Mouse (Mus musculus): ENCODE measurements around the gene Rnf133. TPM values are rescaled to one million over a fixed set of nuclear protein-coding genes. Genes with fewer than 3 reads are reported as not detected.

Gene Rnf133
- polyA plus RNA-seq (2014; fragmentation: Nextera tagmentation; extraction: Ambion mirVana), result not detected in 2 replicates

DNA sequence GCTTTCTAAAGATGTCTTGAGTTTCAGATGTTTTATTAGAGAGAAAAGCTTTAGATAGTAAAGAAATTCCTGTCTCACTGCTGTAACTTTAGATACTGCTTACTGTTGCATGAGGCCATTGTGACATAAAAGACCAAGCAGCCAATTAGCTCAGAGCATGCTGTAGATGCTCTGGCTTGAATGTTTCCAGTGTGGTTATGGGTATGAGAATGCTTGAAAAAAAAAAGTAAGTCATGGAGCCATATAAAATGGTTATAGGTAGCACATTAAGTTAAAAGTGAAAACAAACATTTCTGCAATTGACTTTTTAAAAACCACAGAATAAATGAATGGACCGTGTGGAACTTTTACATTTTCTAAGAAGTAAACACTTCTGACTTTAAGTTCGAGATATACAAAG is at the start of gene Rnf133:
Gene Rnf133 (minus strand): TSS at position 101 of the 400 bp plus-strand sequence.
- no peak within 1 kb of the TSS for H3K4me2 ChIP-seq (ENCODE audit: low read depth)
- 90% methylated on average over 2 of the region's 2 CpGs for WGBS

DNA sequence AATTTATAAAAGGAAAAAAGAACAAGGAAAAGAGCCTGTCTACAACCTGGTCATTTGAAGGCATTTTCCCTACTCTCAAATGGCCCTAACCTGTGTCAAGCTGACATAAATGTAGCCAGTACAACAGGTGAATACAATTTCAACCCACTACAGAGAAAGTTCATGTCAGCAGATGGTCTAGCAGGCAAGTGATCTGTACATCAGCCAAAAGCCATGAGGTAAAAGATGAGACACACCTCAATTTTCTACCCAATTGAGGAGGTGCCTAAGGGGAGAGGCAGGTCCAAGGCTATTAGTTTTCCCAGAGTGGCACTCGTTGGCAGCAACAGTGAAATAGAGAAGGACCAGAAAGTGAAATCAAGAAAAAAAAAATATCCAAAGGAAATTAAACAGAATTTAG is 28.1 kb upstream of the Rnf133 start:
- no peaks in the 10 kb centered on the region for H3K36me3 ChIP-seq (ENCODE audit: control insufficient read depth, insufficient read depth, low read length)
- 72% methylated on average over 1 of the region's 1 CpGs for WGBS

More for the DNA sequence above, at the start of gene Rnf133:
- Histone ChIP-seq H3K9ac (ENCODE audit: low read length) (no peak within 1 kb of the TSS), H3K27me3 (ENCODE audit: control insufficient read depth, insufficient read depth, low read length) (no peaks in the 10 kb centered on the region), H3K4me3 (ENCODE audit: low read depth, low read length) (no peak within 1 kb of the TSS), H3K27ac (ENCODE audit: low read depth, low read length) (no peak within 1 kb of the TSS), H3K36me3 (ENCODE audit: control insufficient read depth, insufficient read depth, low read length) (no peaks in the 10 kb centered on the region), H3K9me3 (ENCODE audit: control insufficient read depth, low read length) (no peaks in the 10 kb centered on the region), H3K4me1 (ENCODE audit: control insufficient read depth, insufficient read depth, low read length) (no peaks in the 10 kb centered on the region)
- DNase-seq (ENCODE audit: low spot score) (no peak), ATAC-seq (ENCODE audit: insufficient read depth, low FRiP score, low TSS enrichment) (no peak)

DNA sequence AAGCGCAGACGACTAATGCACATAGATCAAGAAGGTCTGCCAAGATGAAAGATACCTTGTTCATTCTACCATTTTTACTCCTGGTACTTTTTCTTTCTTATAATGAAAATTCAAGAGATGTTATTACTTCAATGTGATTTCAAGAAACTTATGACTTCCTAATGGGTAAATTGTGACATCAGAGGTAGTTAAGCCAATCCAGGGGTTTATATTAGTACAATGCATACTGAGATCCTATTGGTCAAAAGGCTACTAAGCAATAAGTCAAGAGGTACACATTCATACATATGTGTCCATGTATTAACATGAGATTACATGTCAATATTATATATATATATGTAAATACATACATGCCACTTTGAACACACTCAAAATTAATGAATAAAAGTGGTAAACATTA is 4.9 kb upstream of the Rnf133 start, which contains the start of gene Rnf148:
Gene Rnf148 (minus strand): TSS at position 101 of the 400 bp plus-strand sequence.
- Histone ChIP-seq H3K9ac (ENCODE audit: low read length) (no peak within 1 kb of the TSS), H3K4me1 (ENCODE audit: control insufficient read depth, insufficient read depth, low read length) (no peaks in the 10 kb centered on the region), H3K4me3 (ENCODE audit: low read depth, low read length) (no peak within 1 kb of the TSS), H3K9me3 (ENCODE audit: control insufficient read depth, low read length) (no peaks in the 10 kb centered on the region), H3K36me3 (ENCODE audit: control insufficient read depth, insufficient read depth, low read length) (no peaks in the 10 kb centered on the region), H3K27me3 (ENCODE audit: control insufficient read depth, insufficient read depth, low read length) (no peaks in the 10 kb centered on the region), H3K27ac (ENCODE audit: low read depth, low read length) (no peak within 1 kb of the TSS), H3K4me2 (ENCODE audit: low read depth) (no peak within 1 kb of the TSS)
- ATAC-seq (ENCODE audit: insufficient read depth, low FRiP score, low TSS enrichment) (no peak), DNase-seq (ENCODE audit: low spot score) (no peak)
- WGBS, result 96% methylated on average over 2 of the region's 2 CpGs

More for the DNA sequence above, 28.1 kb upstream of the Rnf133 start:
- no peak overlapping the region for H3K4me3 ChIP-seq (ENCODE audit: low read depth, low read length)
- H3K27me3 ChIP-seq (ENCODE audit: control insufficient read depth, insufficient read depth, low read length), result no peaks in the 10 kb centered on the region
- no peaks in the 10 kb centered on the region for H3K9me3 ChIP-seq (ENCODE audit: control insufficient read depth, low read length)
- no peak for DNase-seq (ENCODE audit: low spot score)
- no peak for ATAC-seq (ENCODE audit: insufficient read depth, low FRiP score, low TSS enrichment)
- H3K9ac ChIP-seq (ENCODE audit: low read length), result no peak overlapping the region
- H3K4me2 ChIP-seq (ENCODE audit: low read depth), result no peak overlapping the region
- H3K27ac ChIP-seq (ENCODE audit: low read depth, low read length), result no peak overlapping the region
- H3K4me1 ChIP-seq (ENCODE audit: control insufficient read depth, insufficient read depth, low read length), result no peaks in the 10 kb centered on the region

DNA sequence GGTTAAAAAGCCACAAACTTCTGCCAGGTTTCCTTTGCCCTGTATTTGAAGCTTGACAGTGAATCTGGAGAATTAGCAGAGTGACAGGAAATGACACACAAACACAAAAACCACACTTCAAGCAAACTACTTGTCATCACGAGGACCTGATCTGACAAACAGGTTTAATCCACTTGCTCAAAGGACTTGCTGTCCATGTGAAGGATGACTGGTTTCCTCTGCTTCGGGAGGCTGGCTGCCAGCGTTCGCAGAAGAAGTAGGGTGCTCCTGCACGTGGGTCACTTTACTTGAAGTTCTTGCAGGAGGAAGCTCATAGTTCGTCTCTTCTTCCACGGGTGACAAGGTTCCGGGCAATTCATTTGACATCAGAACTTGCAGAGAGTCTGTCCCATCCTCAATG is 1.4 kb downstream of the Rnf133 start:
- Histone ChIP-seq H3K4me2 (ENCODE audit: low read depth) (no peak overlapping the region), H3K4me3 (ENCODE audit: low read depth, low read length) (no peak overlapping the region), H3K9ac (ENCODE audit: low read length) (no peak overlapping the region), H3K27me3 (ENCODE audit: control insufficient read depth, insufficient read depth, low read length) (no peaks in the 10 kb centered on the region), H3K27ac (ENCODE audit: low read depth, low read length) (no peak overlapping the region), H3K9me3 (ENCODE audit: control insufficient read depth, low read length) (no peaks in the 10 kb centered on the region), H3K36me3 (ENCODE audit: control insufficient read depth, insufficient read depth, low read length) (no peaks in the 10 kb centered on the region), H3K4me1 (ENCODE audit: control insufficient read depth, insufficient read depth, low read length) (no peaks in the 10 kb centered on the region)
- 88% methylated on average over 8 of the region's 8 CpGs for WGBS
- no peak for ATAC-seq (ENCODE audit: insufficient read depth, low FRiP score, low TSS enrichment)
- no peak for DNase-seq (ENCODE audit: low spot score)

DNA sequence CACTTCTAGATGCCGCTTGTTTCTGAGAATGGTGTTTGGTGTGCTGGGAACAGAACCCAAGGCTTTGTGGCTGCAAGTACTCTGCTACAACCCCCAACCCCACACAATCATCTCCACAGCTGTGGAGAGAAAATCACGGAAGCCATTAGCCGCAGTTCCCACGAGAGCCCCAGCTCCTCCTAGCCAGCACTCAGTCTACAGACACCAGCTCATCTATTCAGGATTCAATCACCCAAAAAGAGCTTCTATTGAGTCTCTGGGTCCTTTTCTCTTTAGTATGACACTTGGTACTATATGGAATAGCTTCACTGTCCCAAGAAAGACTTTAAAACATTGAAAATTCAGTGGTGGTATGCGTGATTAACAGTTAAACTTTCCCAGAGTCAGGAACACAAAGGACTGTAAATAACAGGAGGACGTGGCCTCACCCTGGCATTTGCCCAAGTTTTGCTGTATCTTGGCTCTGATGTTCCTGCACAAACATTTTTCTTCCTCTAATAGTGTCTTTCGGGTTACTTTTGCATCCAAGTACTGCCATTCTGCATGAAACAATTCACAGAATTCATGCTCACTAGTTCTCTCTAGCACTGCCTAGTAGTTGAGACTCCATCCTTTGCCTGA is 2.4 kb downstream of the Rnf133 start:
- no peak overlapping the region for H3K4me2 ChIP-seq (ENCODE audit: low read depth)
- no peaks in the 10 kb centered on the region for H3K36me3 ChIP-seq (ENCODE audit: control insufficient read depth, insufficient read depth, low read length)
- no peak overlapping the region for H3K27ac ChIP-seq (ENCODE audit: low read depth, low read length)
- H3K9me3 ChIP-seq (ENCODE audit: control insufficient read depth, low read length), result no peaks in the 10 kb centered on the region
- H3K27me3 ChIP-seq (ENCODE audit: control insufficient read depth, insufficient read depth, low read length), result no peaks in the 10 kb centered on the region
- H3K4me3 ChIP-seq (ENCODE audit: low read depth, low read length), result no peak overlapping the region
- 81% methylated on average over 7 of the region's 7 CpGs for WGBS
- ATAC-seq (ENCODE audit: insufficient read depth, low FRiP score, low TSS enrichment), result no peak
- H3K4me1 ChIP-seq (ENCODE audit: control insufficient read depth, insufficient read depth, low read length), result no peaks in the 10 kb centered on the region
- H3K9ac ChIP-seq (ENCODE audit: low read length), result no peak overlapping the region
- DNase-seq (ENCODE audit: low spot score), result no peak

DNA sequence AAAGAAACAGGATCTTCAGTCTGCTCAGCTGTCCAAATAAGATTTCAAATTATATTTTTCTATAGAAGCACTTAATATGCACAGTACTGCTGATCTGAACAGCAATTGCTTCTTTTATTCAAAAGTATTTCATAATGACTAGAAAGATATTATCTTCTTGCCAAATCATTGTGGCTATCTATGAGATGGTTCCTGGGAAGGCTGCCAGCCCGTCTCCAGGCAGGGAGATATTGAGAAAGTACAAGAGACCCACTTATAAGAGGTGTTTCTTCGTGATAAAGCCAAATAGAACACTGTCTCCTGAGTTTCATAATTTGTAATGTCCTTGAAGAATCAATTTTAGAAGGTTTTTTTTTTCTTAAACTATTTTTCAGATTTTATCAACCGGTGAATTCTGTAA is 13.0 kb downstream of the Rnf133 start:
- ATAC-seq (ENCODE audit: insufficient read depth, low FRiP score, low TSS enrichment) (no peak), DNase-seq (ENCODE audit: low spot score) (no peak)
- WGBS, result 84% methylated on average over 3 of the region's 3 CpGs
- Histone ChIP-seq H3K9me3 (ENCODE audit: control insufficient read depth, low read length) (no peaks in the 10 kb centered on the region), H3K27me3 (ENCODE audit: control insufficient read depth, insufficient read depth, low read length) (no peaks in the 10 kb centered on the region), H3K4me3 (ENCODE audit: low read depth, low read length) (no peak overlapping the region), H3K4me2 (ENCODE audit: low read depth) (no peak overlapping the region), H3K36me3 (ENCODE audit: control insufficient read depth, insufficient read depth, low read length) (no peaks in the 10 kb centered on the region), H3K9ac (ENCODE audit: low read length) (no peak overlapping the region), H3K4me1 (ENCODE audit: control insufficient read depth, insufficient read depth, low read length) (no peaks in the 10 kb centered on the region), H3K27ac (ENCODE audit: low read depth, low read length) (no peak overlapping the region)

DNA sequence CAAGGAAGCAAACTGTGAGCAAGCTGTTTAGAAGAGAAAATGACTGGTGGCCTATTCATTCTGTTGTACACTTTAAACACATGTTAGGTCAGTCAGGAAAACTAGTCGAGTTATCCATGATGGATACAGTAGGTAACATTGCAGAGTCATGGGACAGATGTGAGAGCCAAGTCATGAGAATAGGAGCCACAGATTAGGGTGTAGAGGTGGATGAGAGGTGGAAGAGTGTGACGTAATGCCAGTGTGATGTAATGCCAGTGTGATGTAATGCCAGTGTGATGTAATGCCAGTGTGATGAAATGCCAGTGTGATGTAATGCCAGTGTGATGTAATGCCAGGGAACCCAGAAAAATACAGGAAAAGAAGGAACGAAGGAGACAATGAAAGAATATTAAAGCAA is 14.9 kb downstream of the Rnf133 start:
- DNase-seq (ENCODE audit: low spot score) (no peak), ATAC-seq (ENCODE audit: insufficient read depth, low FRiP score, low TSS enrichment) (no peak)
- H3K36me3 ChIP-seq (ENCODE audit: control insufficient read depth, insufficient read depth, low read length), result no peaks in the 10 kb centered on the region
- H3K9ac ChIP-seq (ENCODE audit: low read length), result no peak overlapping the region
- no peak overlapping the region for H3K4me3 ChIP-seq (ENCODE audit: low read depth, low read length)
- H3K27ac ChIP-seq (ENCODE audit: low read depth, low read length), result no peak overlapping the region
- H3K9me3 ChIP-seq (ENCODE audit: control insufficient read depth, low read length), result no peaks in the 10 kb centered on the region
- 87% methylated on average over 3 of the region's 3 CpGs for WGBS
- no peaks in the 10 kb centered on the region for H3K27me3 ChIP-seq (ENCODE audit: control insufficient read depth, insufficient read depth, low read length)
- no peak overlapping the region for H3K4me2 ChIP-seq (ENCODE audit: low read depth)
- no peaks in the 10 kb centered on the region for H3K4me1 ChIP-seq (ENCODE audit: control insufficient read depth, insufficient read depth, low read length)

DNA sequence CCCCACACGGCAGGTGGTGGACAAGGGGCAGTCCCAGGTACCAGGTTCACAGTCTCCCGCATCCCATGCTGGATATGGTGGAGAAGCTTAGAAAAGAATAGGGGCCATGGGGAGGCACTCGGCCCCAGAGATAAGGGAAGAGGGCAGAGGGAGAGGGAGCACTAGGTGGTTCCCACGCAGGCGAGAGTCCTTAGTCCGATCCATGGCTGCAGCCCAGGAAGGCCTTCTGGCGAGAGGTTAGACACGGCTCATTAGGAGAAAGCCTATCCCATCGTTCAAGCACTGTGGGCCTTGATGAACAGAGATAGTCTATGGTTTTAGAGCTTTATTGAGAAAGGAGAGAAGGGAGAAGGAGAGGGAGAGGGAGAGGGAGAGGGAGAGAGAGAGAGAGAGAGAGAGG is 16.1 kb downstream of the Rnf133 start:
- WGBS, result 75% methylated on average over 9 of the region's 9 CpGs
- H3K36me3 ChIP-seq (ENCODE audit: control insufficient read depth, insufficient read depth, low read length), result no peaks in the 10 kb centered on the region
- no peak overlapping the region for H3K4me2 ChIP-seq (ENCODE audit: low read depth)
- H3K4me1 ChIP-seq (ENCODE audit: control insufficient read depth, insufficient read depth, low read length), result no peaks in the 10 kb centered on the region
- H3K9ac ChIP-seq (ENCODE audit: low read length), result no peak overlapping the region
- DNase-seq (ENCODE audit: low spot score), result no peak
- H3K27ac ChIP-seq (ENCODE audit: low read depth, low read length), result no peak overlapping the region
- ATAC-seq (ENCODE audit: insufficient read depth, low FRiP score, low TSS enrichment), result no peak
- H3K9me3 ChIP-seq (ENCODE audit: control insufficient read depth, low read length), result no peaks in the 10 kb centered on the region
- no peak overlapping the region for H3K4me3 ChIP-seq (ENCODE audit: low read depth, low read length)
- no peaks in the 10 kb centered on the region for H3K27me3 ChIP-seq (ENCODE audit: control insufficient read depth, insufficient read depth, low read length)

DNA sequence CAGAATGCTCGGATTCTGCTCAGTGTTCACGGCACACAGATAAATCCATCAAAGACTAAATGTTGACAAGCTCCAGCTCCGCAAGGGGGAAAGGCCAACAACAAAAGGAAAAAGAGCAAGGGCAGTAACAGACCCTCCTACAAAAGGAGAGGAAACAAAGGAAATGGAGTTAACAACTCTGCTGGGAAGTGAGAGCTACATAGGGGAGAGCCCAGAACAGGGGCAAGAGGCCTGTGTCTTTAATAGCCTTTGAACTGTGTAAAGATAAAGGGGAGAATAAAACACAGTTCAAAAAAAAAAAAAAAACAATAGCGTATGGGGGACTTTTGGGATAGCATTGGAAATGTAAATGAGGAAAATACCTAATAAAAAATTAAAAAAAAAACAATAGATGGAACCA is 19.6 kb downstream of the Rnf133 start:
- no peak overlapping the region for H3K4me2 ChIP-seq (ENCODE audit: low read depth)
- H3K9ac ChIP-seq (ENCODE audit: low read length), result no peak overlapping the region
- ATAC-seq (ENCODE audit: insufficient read depth, low FRiP score, low TSS enrichment) (0 out of 2 replicates have a peak, but pooled peaks have one; percentile 52), DNase-seq (ENCODE audit: low spot score) (no peak)
- H3K27me3 ChIP-seq (ENCODE audit: control insufficient read depth, insufficient read depth, low read length), result no peaks in the 10 kb centered on the region
- H3K9me3 ChIP-seq (ENCODE audit: control insufficient read depth, low read length), result no peaks in the 10 kb centered on the region
- H3K27ac ChIP-seq (ENCODE audit: low read depth, low read length), result no peak overlapping the region
- WGBS, result 15% methylated on average over 4 of the region's 4 CpGs
- H3K4me1 ChIP-seq (ENCODE audit: control insufficient read depth, insufficient read depth, low read length), result no peaks in the 10 kb centered on the region
- no peak overlapping the region for H3K4me3 ChIP-seq (ENCODE audit: low read depth, low read length)
- no peaks in the 10 kb centered on the region for H3K36me3 ChIP-seq (ENCODE audit: control insufficient read depth, insufficient read depth, low read length)

Data from neural tube, embryonic 11.5 days (tissue).